Mouse (Mus musculus) adrenal gland, postnatal 14 days (tissue): ENCODE results near the gene Arntl2. TPM values are rescaled to one million over a fixed set of nuclear protein-coding genes. Genes with fewer than 3 reads are reported as not detected.
A peak's percentile ranks its signal among the peaks of the same experiment; 100 is the strongest.
"Not testable (repeated sequence)": the region's sequence is repeated elsewhere in the genome, so short reads cannot be mapped to it uniquely, and the experiment has no call there.

Source experiments
- DNase-seq: peaks from one replicate; pipeline ENCODE4 v3.0.0; 2021; ENCODE audit warnings: mixed read lengths
- long read RNA-seq, 2 experiments: library from polyadenylated mRNA; stranded (forward); transcript quantifications; one replicate each; pipeline ENCODE4 v2.0.0; 2021
- total RNA-seq: library from RNA; stranded (reverse); gene quantifications from 2 replicates; pipeline ENCODE4 v1.2.3, GENCODE M21; 2021

The Arntl2 gene
- 1.3 and 3.2 TPM in 2 replicates for total RNA-seq
- long read RNA-seq, experiment 1: 0 reads
- long read RNA-seq, experiment 2, partial matches to known transcripts: 0 of 5 reads
- long read RNA-seq, experiment 2, other reads (novel, unspliced or antisense): 4 of 5 reads

DNA sequence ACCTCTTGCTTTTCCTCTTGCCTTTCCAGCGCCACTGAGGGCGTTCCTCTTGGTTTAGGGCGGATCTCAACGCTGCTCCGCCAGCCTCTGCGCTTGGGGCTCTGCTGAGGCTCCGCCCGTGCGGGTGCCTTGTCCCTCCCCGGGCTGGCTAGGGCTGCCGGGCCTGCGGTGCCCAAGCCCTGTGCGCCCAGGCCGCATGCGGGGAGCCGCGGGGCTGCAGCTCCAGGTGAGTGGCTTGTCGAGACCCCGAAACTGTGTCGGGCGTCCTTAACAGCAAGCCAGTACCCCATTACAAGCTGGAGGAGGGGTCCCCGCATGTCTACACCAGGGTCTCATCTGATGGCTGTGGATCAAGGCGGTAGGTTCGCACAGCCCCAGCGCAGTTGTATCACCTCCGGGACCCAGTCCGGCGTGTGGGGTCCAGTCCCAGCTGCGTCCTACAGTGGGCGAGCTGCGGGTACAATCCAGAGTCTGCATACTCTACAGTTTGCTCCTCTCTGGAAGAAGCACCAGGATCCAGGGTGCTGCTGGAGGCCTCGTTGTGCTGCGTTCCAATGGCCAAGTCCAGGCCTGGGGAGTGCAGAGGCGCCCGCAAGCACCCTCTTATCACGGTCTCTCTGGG is at the start of gene Arntl2:
Gene Arntl2 (plus strand): TSS at position 132 of the 622 bp plus-strand sequence.
- DNase-seq: peak; percentile 89

DNA sequence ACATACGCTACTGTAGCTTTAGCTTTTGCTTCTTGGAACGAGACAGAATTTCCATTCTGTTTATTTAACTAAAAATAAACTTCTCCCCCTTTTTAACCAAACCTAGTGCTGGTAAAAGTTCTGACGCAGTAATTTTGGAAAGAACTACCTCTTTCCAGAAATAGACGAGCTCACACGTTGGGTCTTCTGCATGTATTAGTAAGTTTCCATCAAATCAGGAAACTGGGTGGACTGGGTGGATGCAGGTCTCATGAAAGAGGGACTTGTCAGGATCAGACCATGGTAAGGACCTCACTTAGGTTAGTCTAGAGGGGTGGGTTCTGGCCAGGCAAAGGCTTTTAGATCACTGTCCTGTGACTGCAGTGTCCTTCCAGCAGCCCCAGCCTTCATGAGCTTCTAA is 49.3 kb upstream of the Arntl2 start:
- DNase-seq: no peak

DNA sequence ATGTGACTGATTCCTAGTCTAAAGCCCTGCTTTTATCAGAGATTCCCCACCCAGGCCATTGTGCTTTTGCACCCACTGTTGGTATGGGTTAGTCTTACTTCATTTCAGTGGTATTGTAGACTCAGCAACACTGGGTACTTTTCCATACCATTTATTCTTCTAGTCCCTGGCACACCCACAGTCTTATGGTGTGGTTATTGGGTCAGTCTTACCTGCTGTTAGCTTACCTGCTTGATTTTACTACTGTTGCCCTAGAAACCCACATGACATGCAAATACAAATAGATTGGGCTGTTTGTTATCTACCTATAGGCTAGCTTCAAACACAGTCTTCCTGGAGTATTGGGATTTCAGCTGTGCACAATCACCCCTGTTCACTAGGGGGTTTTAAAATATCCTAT is 48.8 kb upstream of the Arntl2 start:
- DNase-seq: no peak

DNA sequence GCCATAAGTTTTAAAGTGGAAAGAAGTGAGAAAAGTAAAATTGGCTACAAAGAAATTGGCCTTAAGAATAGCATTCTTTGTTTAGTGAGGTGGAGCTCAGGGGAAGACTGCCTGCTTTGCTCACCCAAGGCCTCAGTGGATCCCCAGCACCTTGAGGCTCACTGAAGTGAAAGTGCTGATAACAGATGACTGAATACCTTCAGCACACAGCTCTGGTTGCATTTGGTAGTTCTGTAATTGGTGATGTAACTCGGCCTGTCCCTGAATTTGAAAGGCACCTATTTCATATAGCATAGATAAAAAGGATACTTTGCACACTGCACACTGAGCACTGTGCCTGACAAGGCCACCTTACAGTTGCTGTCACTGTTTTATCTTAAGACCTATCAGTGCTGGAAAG is 47.6 kb upstream of the Arntl2 start:
- DNase-seq: no peak

DNA sequence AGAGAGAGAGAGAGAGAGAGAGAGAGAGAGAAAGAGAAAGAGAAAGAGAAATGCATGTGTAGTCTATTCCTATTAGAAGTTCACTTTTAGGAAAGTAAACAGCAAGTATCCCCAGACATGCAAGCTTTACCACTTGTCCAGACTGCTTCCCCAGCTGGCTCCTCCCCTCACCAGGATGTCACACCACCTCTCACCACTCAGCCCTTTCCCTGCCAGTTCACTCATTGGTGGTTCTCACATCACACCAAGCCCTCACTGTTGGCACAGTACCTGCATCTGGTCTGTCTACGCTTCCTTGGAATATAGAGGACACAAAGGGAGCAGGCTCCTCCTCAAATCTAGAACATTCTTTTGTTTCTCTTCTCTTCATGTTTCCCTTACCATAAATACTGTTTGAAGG is 44.2 kb upstream of the Arntl2 start:
- DNase-seq: no peak

DNA sequence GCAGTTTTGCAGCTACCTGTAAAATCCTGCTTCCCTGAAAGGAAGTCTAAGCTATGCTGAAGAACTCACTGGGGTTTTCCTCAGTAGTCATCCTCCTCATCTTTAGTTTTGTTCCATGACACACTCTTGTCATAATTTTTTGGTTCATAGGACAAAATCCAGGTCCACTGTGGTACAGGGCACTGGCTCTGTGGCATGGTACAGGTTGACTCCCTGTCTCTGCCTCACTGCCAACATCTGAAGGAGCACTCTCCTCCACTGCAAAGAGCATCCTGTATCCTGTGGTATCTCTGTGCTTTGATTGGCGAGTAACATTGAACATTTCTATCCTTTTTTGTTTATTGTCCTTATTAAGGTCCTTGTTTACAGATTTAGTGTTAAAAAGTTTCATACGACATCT is 43.7 kb upstream of the Arntl2 start:
- DNase-seq: no peak

DNA sequence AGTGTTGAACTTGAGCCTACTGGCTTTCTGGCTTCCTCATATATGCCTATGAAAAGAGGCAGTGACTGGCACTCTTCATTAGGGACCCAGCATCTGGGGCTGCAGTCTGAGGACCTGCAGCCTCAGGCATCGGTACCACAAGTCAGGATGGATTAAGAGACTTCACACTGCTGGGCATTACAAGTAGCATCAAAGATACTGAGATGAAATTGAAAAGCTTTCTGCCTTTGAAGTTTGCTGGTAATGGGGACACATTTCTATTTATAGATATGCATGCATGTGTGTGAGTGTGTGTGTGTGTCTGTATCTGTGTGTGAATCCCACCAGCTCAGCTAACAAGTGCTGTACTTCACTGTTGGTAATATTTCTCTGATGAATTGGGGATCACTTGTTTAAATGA is 43.2 kb upstream of the Arntl2 start:
- no peak for DNase-seq

DNA sequence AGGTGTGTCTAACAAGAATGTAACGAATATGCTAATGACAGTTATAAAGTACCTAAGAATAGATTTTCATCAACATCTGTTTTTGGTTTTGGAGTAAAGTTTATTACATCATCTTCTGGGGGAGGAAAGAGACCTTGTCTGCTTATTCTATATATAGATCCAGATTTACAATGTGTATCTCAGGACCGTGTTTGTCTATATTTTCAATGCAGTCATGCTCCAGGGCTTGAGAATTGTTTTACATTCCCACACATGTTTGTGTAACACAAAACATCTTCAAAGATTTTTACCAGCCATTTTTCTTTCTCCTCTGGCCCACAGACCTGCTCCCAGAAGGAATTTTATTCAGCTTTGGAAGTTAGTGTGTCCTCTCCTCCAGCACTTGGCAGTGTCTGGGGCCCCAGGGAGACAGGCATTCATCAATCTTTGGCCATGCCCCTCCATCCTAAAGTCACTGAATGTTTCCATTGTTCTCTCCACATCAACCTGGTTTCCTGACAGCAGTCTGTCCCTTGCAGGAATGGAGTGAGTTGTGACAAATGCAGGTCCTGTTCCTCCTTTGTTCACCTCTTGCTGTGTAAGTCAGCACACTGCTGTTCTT is 42.2 kb upstream of the Arntl2 start:
- no peak for DNase-seq

DNA sequence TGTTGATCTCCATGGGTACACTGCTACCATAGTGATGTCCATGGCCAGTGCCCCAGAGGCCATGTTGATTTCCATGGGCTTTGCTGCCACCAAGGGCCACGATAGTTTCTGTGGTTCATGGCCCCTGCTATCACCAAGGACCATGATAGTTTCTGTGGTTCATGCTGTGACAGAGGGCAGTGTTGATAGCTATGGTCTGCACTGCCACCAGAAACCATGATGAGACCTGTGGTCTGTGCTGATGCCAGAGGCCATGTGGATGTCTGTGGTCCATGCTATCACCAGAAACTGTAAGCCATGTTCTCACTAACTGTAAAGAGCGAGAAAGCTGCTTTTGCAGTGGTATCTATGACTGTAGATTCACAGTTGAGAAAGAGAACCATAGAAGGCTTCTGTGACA is 40.7 kb upstream of the Arntl2 start:
- DNase-seq: no peak

DNA sequence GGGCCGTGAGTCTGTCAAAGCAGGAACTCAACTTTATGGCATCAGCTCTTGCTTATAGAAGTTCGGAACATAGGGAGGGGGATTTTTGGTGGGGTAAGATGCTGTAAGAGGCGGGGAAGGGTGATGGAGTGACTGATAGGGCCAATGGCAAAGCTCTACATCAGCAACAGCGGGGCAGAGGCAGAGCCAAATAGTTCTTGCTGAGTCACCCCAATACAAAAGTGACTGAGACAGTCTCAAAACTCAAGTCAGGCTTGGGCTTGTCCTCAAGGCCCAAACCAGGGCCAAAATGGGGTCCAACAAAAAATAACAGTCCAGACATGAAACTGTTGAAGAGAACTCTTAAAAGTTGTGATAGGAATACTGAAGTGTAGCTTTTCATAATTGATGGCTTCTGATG is 40.2 kb upstream of the Arntl2 start:
- no peak for DNase-seq

DNA sequence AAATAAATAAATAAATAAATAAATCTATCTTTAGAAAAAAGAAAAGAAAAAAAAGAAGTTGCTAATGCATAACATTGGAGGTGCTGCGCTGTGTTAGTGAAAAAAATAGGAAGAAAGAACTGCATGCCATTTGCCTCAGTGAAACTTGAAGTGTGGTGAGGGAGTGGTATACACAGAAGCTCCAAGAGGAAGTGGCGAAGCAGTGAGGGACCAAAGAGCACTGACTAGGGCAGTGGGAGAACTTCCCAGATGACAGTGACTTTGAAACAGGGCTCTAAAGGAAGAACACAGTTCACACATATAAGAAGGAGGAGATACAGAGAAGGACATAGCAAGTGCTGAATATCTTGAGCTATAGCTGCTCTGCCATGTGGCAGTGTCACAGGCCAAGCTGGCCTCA is 36.8 kb upstream of the Arntl2 start:
- no peak for DNase-seq

DNA sequence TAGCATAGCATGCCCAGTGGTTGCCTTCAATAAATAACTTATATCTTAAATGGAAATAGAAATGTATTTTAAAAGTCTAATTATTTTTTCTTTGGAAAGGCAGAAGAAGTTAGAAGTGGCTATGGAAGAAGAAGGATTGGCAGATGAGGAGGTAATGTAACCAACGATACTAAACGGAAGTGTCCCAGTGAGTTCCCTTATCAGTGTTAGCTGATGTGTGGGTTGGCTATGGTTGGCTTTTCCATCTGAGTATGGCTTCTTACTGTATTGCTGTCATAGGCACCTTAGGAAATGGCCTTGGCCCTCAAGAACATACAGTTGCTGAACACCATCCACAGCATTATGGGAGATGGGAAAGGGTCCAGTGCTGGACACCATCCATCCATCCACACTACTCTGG is 35.8 kb upstream of the Arntl2 start:
- no peak for DNase-seq

DNA sequence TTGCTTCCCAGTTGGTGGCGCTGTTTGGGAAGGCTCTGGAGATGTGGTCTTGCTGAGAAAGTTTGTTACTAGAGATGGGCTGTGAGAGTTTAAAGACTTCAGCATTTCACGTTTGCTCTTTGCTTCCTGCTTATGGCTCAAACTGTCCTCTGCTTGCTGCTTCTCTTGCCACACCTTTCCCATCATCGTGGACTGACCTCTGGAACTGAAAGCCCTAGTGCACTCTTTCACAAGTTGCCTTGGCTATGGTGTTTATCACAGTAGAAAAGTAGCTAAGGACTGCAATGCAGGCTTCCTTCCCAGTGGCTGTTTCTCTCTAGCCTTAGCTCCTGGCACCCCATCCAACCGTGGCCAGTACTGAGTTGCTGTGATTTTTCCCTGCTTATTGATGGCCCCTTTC is 35.1 kb upstream of the Arntl2 start:
- DNase-seq: no peak

DNA sequence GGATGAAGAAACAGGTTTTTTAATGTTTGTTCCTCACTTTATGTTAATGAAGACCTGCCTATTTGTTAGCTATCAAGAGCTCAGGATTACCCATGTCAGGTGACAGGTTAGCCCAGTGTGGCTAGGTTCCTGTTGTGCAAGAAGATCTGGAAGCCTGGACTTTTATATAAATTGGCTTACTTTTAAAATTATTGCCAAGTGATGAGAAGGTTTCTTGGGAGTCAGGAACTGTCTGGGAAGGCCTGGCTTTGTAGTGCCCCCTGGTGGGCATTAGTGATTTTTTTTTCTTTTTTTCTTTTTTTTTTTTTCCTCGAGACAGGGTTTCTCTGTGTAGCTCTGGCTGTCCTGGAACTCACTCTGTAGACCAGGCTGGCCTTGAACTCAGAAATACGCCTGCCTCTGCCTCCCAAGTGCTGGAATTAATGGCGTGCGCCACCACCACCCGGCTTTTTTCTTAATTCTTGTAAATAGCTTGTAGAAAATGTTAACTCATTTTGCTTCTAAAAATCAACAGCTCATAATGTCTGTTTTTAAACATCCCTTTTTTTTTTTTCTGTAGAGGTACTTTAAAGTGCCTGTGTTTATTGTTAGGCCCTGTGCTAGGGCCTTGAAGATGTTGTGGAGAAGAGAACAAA is 33.5 kb upstream of the Arntl2 start:
- DNase-seq: no peak

DNA sequence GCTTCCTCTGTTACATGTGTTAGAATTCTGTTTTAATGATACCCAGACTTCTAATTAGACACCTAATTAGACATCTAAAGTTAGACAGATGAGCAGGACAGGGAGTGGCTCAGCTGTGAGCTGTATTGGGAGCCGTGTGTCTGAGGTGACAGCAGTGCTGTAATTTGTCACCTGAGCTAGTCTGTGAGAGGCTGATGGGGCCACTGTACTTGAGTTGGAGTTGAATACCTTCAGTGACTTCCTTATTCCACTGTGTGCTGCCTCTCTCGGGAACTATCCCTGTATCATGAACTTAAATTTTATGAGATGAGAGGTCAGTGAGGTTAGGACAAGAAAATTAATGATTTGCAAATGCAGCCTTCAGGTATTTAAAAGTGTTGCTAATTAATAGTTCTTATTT is 31.3 kb upstream of the Arntl2 start:
- no peak for DNase-seq

DNA sequence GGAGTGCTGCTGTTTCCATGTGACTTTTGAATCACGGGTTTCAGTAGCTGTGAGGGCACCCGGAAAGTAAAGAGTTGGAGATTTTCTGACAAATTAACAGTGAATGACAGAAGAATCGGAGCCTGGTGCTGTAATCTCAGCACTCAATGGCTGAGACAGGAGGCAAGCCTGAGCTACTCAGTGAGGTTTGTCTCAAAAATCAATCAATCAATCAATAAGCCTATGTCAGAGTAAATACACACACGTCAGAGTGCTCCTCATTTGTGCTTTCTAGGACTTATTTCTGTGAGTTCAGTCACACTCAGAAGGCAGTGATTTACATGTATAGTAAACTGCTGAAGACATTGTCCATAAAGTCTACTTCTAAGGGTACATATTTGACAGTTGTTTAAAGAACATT is 30.6 kb upstream of the Arntl2 start:
- no peak for DNase-seq

DNA sequence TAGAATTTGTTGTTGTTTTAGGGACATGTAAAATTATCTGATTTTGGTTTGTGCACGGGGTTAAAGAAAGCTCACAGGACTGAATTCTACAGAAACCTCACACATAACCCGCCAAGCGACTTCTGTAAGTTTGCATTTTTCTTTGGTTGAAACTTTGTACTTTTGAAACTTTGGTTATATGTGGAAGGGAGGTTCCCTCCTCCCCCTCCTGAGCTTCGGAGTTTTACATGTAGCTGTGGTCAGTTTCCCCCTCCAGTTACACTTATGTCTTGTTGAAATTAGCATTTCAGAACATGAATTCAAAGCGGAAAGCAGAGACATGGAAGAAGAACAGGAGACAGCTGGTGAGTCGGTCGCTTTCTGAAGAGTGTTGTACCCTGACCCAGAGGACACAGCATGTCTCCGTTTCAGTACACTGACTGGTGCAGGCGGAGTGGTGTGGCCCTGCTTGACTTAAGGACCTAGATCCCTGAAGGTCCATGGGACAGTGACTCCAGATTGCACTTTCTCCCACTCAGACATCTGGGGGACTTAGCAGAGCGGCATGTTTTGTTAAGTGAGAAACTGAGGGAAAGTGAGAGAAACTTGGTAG is 26.9 kb upstream of the Arntl2 start:
- no peak for DNase-seq

DNA sequence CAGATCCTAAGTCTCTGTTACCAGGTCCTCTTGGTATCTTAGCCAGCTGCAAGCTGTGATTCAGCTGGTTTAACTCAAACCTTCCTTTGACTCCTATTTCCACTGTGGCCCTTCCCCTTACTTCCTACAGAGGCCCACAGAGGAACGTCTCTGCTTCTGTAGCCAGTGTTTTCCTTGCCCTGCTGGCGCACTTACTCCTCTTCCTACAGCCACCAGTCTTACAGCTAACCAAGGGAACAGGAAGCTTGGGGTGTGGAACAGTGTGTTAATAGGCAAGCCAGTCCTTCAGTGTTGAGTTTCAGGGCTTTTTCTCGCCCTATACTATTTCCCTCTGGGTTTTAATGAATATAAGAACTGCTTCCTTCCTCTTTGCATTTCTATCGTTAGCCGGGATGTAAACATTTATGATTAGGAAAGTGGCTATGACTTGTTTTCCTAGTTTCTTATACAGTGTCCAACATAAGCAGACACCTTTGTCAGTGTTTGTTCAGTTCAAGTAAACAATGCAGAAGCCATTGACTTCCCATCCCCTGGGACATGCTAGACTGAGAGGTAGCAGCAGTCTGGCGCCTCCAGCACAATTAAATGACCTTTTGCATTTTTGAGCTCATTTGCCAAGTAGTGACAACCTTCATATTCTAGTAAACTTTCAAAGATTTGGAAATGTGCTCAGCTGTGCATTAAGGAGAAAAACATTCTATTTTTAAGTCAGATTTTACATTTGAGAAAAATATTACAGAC is 25.7 kb upstream of the Arntl2 start:
- DNase-seq: no peak

DNA sequence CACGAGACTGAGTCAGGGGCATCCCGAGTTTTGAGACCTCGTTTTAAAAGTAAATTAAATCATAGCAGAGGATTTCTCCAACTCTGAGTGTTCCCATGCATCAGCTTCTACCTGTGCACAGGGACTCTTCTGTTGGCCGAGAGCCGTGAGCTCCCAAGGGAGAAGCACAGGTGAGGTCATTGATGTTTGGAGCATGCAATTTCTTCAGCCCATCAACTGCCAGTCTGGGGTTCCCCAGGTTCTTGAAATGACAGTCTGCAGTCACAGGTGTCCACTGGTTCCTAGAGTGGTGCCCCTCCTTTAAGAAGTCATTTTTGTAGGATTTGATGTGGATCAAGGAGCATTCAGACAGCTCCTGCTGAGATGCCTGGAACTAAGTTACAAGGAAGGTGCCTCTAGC is 25.0 kb upstream of the Arntl2 start:
- DNase-seq: no peak

DNA sequence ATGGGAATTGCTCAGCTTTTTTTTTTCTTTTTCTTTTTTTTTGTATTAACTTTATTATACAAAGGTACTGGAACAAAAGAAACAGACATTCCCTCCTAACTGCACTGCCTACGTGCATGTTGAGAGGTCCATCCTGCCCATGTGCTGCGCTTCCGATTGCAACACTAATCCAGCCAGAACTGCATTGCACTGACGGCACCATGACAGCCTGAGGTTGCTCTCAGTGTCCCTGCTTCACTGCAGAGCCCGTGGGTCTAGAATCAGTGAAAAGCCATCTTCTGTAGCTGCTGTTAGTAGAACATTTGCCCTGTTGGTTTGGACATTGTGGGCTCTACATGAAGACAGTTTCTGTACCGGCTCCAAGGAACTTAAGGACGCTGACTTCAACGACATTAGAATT is 20.0 kb upstream of the Arntl2 start:
- DNase-seq: not testable (repeated sequence)

DNA sequence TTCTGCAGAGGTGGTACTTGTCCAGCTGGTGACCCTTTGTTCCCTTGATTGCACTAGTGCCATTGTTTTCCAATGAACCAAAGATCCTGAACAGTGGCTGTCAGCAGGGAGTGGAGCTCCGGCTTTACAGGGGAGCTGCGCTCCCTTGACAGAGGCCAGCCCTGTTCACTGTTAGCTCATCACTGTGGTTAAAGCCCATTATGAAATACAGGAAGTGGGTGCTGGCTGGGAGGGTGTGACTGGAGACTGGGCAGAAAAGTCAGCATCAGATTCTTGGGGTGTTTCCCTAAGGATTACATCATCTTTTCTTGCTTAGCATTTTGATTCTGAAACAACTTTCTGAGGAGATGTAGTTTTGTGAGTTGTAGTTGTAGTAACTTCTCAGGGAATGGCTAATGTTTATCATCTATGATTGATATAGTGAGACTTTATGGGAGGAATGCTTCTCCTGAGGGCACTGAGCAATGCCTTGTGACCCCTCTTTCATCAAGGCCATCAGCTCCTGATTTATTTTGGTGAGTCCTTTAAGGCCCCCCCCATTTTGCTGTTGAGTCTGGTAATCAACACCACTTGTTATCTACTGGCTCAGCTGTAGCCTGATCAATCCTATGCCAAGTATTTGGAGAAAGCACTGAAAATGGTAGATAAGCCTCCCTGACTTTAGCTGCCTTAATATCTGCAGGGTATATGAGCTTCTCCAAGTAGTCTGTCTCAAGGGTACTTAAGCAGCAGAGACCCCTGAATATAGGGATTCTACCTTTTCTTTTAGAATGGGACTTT is 19.1 kb upstream of the Arntl2 start:
- DNase-seq: peak; percentile 21

DNA sequence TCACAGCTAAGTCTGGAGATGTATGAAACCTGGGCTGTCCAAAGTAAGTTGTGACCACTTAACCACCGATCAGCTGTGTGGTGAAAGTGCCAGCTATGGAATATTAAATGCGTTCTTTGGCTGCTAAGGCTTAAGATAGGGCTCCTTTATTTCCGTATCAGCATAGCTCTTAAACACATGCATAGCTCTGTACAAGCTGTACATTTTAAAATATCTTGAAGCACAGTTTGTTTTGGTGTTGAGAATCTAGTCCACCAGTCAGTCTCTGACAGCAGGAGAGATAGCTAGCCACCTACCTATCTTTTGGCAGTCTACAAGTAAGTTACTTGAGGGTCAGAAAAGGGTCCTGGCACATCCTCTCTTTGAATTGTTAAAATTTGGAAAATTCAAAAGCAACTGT is 17.8 kb upstream of the Arntl2 start:
- no peak for DNase-seq
